Mouse (Mus musculus): ENCODE results near the gene Adamts18. TPM values are rescaled to one million over a fixed set of nuclear protein-coding genes. Genes with fewer than 3 reads are reported as not detected.

The Adamts18 gene
- polyA plus RNA-seq, 1 experiment, result 1.7 TPM

GRCm38 (mm10) chr8:113666714-113667432 is 181.7 kb downstream of the Adamts18 start:
- DNase-seq (ENCODE audit: extremely low spot score in 1 of 2, low spot score in 1 of 2), result no peak

GRCm38 (mm10) chr8:113665951-113666350 is 182.6 kb downstream of the Adamts18 start:
- no peak for DNase-seq (ENCODE audit: extremely low spot score in 1 of 2, low spot score in 1 of 2)

DNA sequence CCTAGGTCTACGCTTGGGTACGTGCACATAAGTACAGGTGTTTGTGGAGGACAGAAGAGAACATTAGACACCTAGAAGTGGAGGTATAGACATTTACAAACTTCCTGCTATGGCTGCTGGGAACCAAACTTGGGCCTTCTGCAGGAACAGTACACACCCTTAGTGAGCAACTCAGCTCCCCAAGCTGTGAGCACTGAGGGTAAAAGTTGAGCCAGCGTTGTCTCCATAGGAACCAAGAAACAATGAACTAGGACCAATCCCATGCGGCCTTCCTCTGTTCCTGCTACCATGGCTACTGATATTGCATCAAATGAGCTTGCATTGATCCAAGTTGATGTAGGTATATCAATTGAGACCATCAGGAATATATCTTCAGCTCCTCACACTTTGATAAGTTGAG is 183.5 kb downstream of the Adamts18 start:
- no peak for DNase-seq (ENCODE audit: extremely low spot score in 1 of 2, low spot score in 1 of 2)

DNA sequence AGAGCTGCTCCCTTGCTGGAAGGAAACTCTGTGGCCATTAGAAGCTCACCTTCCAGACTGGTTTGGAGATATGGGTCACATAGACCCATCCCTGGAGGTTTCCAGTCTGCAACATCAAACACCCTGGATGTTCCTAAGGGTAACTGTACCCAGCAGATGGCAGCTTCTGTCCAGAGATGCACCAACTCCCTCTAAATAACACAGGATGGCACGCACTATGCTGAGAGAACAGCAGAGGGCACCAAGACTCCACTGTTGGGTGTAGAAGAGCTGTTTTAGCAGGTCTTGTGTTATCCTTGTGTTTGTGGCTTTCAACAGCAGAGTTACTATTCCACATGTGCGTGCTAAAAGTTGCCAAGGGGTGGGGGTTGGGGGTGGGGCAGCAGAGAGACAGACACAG is 184.0 kb downstream of the Adamts18 start:
- peak; percentile 80 to 97 for DNase-seq (ENCODE audit: extremely low spot score in 1 of 2, low spot score in 1 of 2)

DNA sequence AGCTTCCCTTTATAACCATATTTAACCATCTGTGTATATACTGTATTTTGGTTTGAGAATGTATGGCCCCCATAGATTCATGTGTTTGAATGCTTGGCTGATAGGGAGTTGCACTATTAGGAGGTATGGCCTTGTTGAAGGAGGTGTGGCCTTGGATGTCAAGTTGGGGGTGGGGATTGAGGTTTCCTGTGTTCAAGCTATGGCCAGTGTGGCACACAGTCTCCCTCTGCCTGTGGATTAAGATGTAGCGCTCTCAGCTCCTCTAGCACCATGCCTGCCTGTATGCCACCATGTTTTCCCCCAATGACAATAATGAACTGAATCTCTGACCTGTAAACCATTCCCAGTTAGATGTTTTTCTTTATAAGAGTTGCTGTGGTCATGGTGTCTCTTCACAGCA is 188.4 kb downstream of the Adamts18 start:
- DNase-seq (ENCODE audit: extremely low spot score in 1 of 2, low spot score in 1 of 2), result no peak

DNA sequence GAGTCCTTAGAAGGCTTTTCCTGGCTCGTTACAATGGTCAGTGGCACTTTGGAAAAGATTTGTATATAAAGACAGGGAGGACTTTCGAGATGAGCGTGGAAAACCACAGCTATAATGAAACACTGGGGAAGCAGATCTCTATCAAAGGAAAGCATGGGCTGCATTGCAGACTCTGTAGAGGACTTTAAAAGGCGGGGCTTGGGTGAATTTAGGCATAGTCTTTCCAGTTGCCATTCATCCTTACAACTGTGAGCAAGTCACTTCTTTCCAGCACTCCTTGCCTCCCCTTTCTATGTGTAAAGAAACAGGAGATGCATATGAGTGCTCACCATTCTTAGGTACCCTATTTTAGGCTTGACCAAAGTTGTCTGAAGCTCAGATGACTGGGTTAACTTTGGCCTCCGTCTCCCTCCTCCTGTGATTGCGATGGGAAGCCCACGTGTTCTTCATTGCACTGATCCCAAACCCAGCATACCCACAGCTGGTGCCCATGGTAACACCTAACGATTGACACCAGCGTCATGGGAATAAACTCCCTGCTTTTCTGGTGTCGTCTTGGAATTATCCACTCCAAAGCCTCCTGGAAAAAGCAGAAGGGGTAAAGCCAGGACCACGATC is 191.7 kb downstream of the Adamts18 start:
- DNase-seq (ENCODE audit: extremely low spot score in 1 of 2, low spot score in 1 of 2), result no peak

DNA sequence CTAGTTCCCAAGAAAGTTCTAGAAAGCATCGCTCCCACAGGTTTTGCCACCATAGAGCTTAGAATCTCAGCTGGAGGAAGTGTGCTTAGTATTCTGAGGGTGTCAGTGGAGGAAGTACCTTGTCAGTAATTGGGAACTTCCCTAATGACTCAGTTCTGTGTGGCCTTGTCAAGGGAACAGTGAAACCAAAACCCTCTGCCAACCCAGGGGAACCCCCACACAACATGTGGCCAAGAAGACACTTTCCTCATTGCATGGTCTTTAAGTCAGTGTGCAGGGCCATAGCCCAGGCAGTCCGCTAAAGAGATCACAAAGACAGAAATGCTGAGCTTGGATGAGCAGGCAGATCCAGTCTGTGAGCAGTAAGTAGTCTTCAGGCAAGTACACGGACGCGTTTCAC is 192.4 kb downstream of the Adamts18 start:
- DNase-seq (ENCODE audit: extremely low spot score in 1 of 2, low spot score in 1 of 2), result no peak

- no peak for DNase-seq (ENCODE audit: extremely low spot score in 1 of 2, low spot score in 1 of 2)
Observed at GRCm38 (mm10) chr8:113653151-113653550, 195.4 kb downstream of the Adamts18 start.

- DNase-seq (ENCODE audit: extremely low spot score in 1 of 2, low spot score in 1 of 2), result no peak
Observed at GRCm38 (mm10) chr8:113652450-113652849, 196.1 kb downstream of the Adamts18 start.

Other genes starting within 250 kb of the Adamts18 start
- gene Mon1b, start 213.2 kb downstream of the Adamts18 start, polyA plus RNA-seq (2012; rRNA removed), result 8.9 and 11.6 TPM in 2 replicates
- 0.70 and 0.82 TPM in 2 replicates for gene Syce1l, start 205.5 kb downstream of the Adamts18 start, polyA plus RNA-seq (2012; rRNA removed)

Data from frontal cortex, adult 2 months (tissue).